Mouse (Mus musculus) limb, embryonic 10.5 days (tissue): ENCODE data around the gene Vps51. TPM values are rescaled to one million over a fixed set of nuclear protein-coding genes. Genes with fewer than 3 reads are reported as not detected.
A peak's percentile ranks its signal among the peaks of the same experiment; 100 is the strongest.

Source experiments
- DNase-seq: peaks from one replicate; pipeline ENCODE4 v3.0.0-alpha.2; 2017; ENCODE audit warnings: low spot score
- H3K27ac ChIP-seq: fragments of 300-500 bp; sonication (generic); 2 replicates; pipeline ENCODE4 v1.5.1; 2016; ENCODE audit warnings: mild to moderate bottlenecking
- H3K27me3 ChIP-seq: fragments of 300-500 bp; sonication (generic); 2 replicates; pipeline ENCODE4 v1.6.1; 2016; ENCODE audit warnings: low read depth, mild to moderate bottlenecking; ENCODE audit not compliant: poor library complexity, severe bottlenecking
- H3K36me3 ChIP-seq: fragments of 300-500 bp; sonication (generic); 2 replicates; pipeline ENCODE4 v1.6.1; 2016; ENCODE audit warnings: mild to moderate bottlenecking, moderate library complexity
- H3K4me1 ChIP-seq: fragments of 300-500 bp; sonication (generic); 2 replicates; pipeline ENCODE4 v1.6.1; 2016
- H3K4me3 ChIP-seq: fragments of 300-500 bp; sonication (generic); 2 replicates; pipeline ENCODE4 v1.5.1; 2016; ENCODE audit warnings: mild to moderate bottlenecking, moderate library complexity
- H3K9me3 ChIP-seq: fragments of 300-500 bp; sonication (generic); replicated peaks from 2 replicates; pipeline ENCODE4 v1.6.1; 2016; ENCODE audit warnings: mild to moderate bottlenecking
- WGBS: fragments of 180-500 bp; shearing (Covaris S2); methylation state at CpG from one replicate; pipeline ENCODE4 v1.1.7; 2016; 5-methylcytosine and 5-hydroxymethylcytosine counted together
- polyA plus RNA-seq: library from polyadenylated mRNA; unstranded; fragments of >200 nt; fragmentation: Nextera tagmentation; extraction: Ambion mirVana; gene quantifications from 2 replicates; pipeline ENCODE4 v1.2.1, GENCODE M21; 2016

Vps51 gene
- polyA plus RNA-seq, result 62.1 and 75.7 TPM in 2 replicates

- peak within 1 kb of the TSS; percentile 78 for H3K4me3 ChIP-seq
- no peaks in the 10 kb centered on the region for H3K9me3 ChIP-seq
- peak within 1 kb of the TSS; percentile 92 for H3K27ac ChIP-seq
- peaks cover 54% of the 10 kb centered on the region for H3K36me3 ChIP-seq
- WGBS, result 1% methylated on average over 33 of the region's 33 CpGs
- peaks cover 13% of the 10 kb centered on the region for H3K4me1 ChIP-seq
- no peaks in the 10 kb centered on the region for H3K27me3 ChIP-seq
- DNase-seq, result peak; percentile 83
Observed at GRCm38 (mm10) chr19:6076564-6077393, at the start of gene Vps51. Vps51 (minus strand) TSS chr19:6077231.

GRCm38 (mm10) chr19:6126289-6126688 lies 49.3 kb upstream of the Vps51 start:
- no peak overlapping the region for H3K4me3 ChIP-seq
- H3K9me3 ChIP-seq, result no peaks in the 10 kb centered on the region

GRCm38 (mm10) chr19:6124898-6125297 lies 47.9 kb upstream of the Vps51 start:
- H3K4me3 ChIP-seq, result no peak overlapping the region
- DNase-seq, result no peak
- 0 out of 2 replicates have a peak, but pooled peaks cover 8% of the 10 kb centered on the region for H3K36me3 ChIP-seq
- H3K27me3 ChIP-seq, result no peaks in the 10 kb centered on the region
- 80% methylated on average over 2 of the region's 2 CpGs for WGBS
- no peaks in the 10 kb centered on the region for H3K9me3 ChIP-seq
- no peak overlapping the region for H3K27ac ChIP-seq
- peaks cover 20% of the 10 kb centered on the region for H3K4me1 ChIP-seq

More at GRCm38 (mm10) chr19:6126289-6126688, 49.3 kb upstream of the Vps51 start:
- 20% methylated on average over 4 of the region's 4 CpGs for WGBS
- peak; percentile 45 for DNase-seq
- Histone ChIP-seq H3K36me3 (0 out of 2 replicates have a peak, but pooled peaks cover 5% of the 10 kb centered on the region), H3K27me3 (no peaks in the 10 kb centered on the region), H3K4me1 (peaks cover 18% of the 10 kb centered on the region), H3K27ac (no peak overlapping the region)

- H3K9me3 ChIP-seq, result no peaks in the 10 kb centered on the region
- peaks cover 30% of the 10 kb centered on the region for H3K4me1 ChIP-seq
- DNase-seq, result no peak
- 0 out of 2 replicates have a peak, but pooled peaks cover 8% of the 10 kb centered on the region for H3K36me3 ChIP-seq
- H3K4me3 ChIP-seq, result no peak overlapping the region
- 55% methylated on average over 8 of the region's 8 CpGs for WGBS
- no peaks in the 10 kb centered on the region for H3K27me3 ChIP-seq
- H3K27ac ChIP-seq, result no peak overlapping the region; the same call in 1 of the 2 replicates
Observed at GRCm38 (mm10) chr19:6123330-6123729, 46.3 kb upstream of the Vps51 start.

- peaks cover 10% of the 10 kb centered on the region for H3K36me3 ChIP-seq
- WGBS, result 16% methylated on average over 19 of the region's 19 CpGs
- no peaks in the 10 kb centered on the region for H3K27me3 ChIP-seq
- H3K9me3 ChIP-seq, result no peaks in the 10 kb centered on the region
- H3K27ac ChIP-seq, result peak overlapping the region; percentile 47; the same call in 1 of the 2 replicates
- no peak for DNase-seq
- peak overlapping the region; percentile 17; the same call in 1 of the 2 replicates for H3K4me3 ChIP-seq
- H3K4me1 ChIP-seq, result peaks cover 37% of the 10 kb centered on the region
Observed at GRCm38 (mm10) chr19:6121761-6122160, 44.7 kb upstream of the Vps51 start.

GRCm38 (mm10) chr19:6118677-6119185 lies 41.7 kb upstream of the Vps51 start:
- Histone ChIP-seq H3K36me3 (peaks cover 37% of the 10 kb centered on the region), H3K9me3 (no peaks in the 10 kb centered on the region), H3K4me1 (peaks cover 40% of the 10 kb centered on the region), H3K4me3 (peak overlapping the region; percentile 94), H3K27ac (peak overlapping the region; percentile 96), H3K27me3 (no peaks in the 10 kb centered on the region)
- 3% methylated on average over 8 of the region's 8 CpGs for WGBS
- no peak for DNase-seq

- H3K4me1 ChIP-seq, result peaks cover 37% of the 10 kb centered on the region
- peak within 1 kb of the TSS; percentile 96 for H3K27ac ChIP-seq
- peak within 1 kb of the TSS; percentile 94 for H3K4me3 ChIP-seq
- no peaks in the 10 kb centered on the region for H3K9me3 ChIP-seq
- H3K27me3 ChIP-seq, result no peaks in the 10 kb centered on the region
- peaks cover 43% of the 10 kb centered on the region for H3K36me3 ChIP-seq
- DNase-seq, result peak; percentile 89
- under 1% methylated on average over 77 of the region's 77 CpGs for WGBS
Observed at GRCm38 (mm10) chr19:6117986-6118676, 41.1 kb upstream of the Vps51 start, which contains the start of gene Sac3d1. Sac3d1 (minus strand) TSS chr19:6118650.

- no peak for DNase-seq
- H3K36me3 ChIP-seq, result peaks cover 49% of the 10 kb centered on the region
- H3K9me3 ChIP-seq, result no peaks in the 10 kb centered on the region
- peaks cover 37% of the 10 kb centered on the region for H3K4me1 ChIP-seq
- WGBS, result 7% methylated on average over 32 of the region's 32 CpGs
- no peaks in the 10 kb centered on the region for H3K27me3 ChIP-seq
- peak overlapping the region; percentile 94 for H3K4me3 ChIP-seq
- H3K27ac ChIP-seq, result peak overlapping the region; percentile 96
Observed at GRCm38 (mm10) chr19:6117346-6117985, 40.4 kb upstream of the Vps51 start.

- no peak for DNase-seq
- Histone ChIP-seq H3K4me1 (peaks cover 29% of the 10 kb centered on the region), H3K27me3 (no peaks in the 10 kb centered on the region), H3K27ac (no peak overlapping the region), H3K9me3 (no peaks in the 10 kb centered on the region), H3K36me3 (peaks cover 54% of the 10 kb centered on the region), H3K4me3 (peak overlapping the region; percentile 94)
- 95% methylated on average over 15 of the region's 15 CpGs for WGBS
Observed at GRCm38 (mm10) chr19:6116113-6116850, 39.3 kb upstream of the Vps51 start.

GRCm38 (mm10) chr19:6113116-6113515 lies 36.1 kb upstream of the Vps51 start:
- no peak overlapping the region for H3K27ac ChIP-seq
- peaks cover 13% of the 10 kb centered on the region for H3K4me1 ChIP-seq
- no peaks in the 10 kb centered on the region for H3K27me3 ChIP-seq
- WGBS, result 66% methylated on average over 6 of the region's 6 CpGs
- no peaks in the 10 kb centered on the region for H3K9me3 ChIP-seq
- H3K4me3 ChIP-seq, result no peak overlapping the region
- peaks cover 55% of the 10 kb centered on the region for H3K36me3 ChIP-seq
- no peak for DNase-seq

GRCm38 (mm10) chr19:6105586-6105985 lies 28.6 kb upstream of the Vps51 start, which contains the start of gene Naaladl1:
Naaladl1 (plus strand) TSS chr19:6105782.
- Histone ChIP-seq H3K4me1 (peaks cover 20% of the 10 kb centered on the region), H3K27me3 (no peaks in the 10 kb centered on the region), H3K27ac (no peak within 1 kb of the TSS), H3K9me3 (no peaks in the 10 kb centered on the region), H3K36me3 (peaks cover 10% of the 10 kb centered on the region), H3K4me3 (no peak within 1 kb of the TSS)
- 89% methylated on average over 7 of the region's 7 CpGs for WGBS
- no peak for DNase-seq

GRCm38 (mm10) chr19:6104476-6104875 lies 27.4 kb upstream of the Vps51 start:
- H3K27ac ChIP-seq, result no peak overlapping the region

More at GRCm38 (mm10) chr19:6104476-6104875, 27.4 kb upstream of the Vps51 start:
- WGBS, result 81% methylated on average over 4 of the region's 4 CpGs
- Histone ChIP-seq H3K9me3 (no peaks in the 10 kb centered on the region), H3K4me1 (peaks cover 20% of the 10 kb centered on the region), H3K36me3 (peaks cover 20% of the 10 kb centered on the region), H3K27me3 (no peaks in the 10 kb centered on the region), H3K4me3 (no peak overlapping the region)
- no peak for DNase-seq
